Mouse (Mus musculus) layer of hippocampus, adult 18-20 months (tissue): ENCODE data around the gene Slco4a1. TPM values are rescaled to one million over a fixed set of nuclear protein-coding genes. Genes with fewer than 3 reads are reported as not detected.

Source experiments
- DNase-seq, 2 experiments: peaks; one replicate each; pipeline ENCODE4 v3.0.0; 2022; ENCODE audit warnings: low spot score in 2 of 2
- long read RNA-seq: library from polyadenylated mRNA; stranded (forward); transcript quantifications from one replicate; pipeline ENCODE4 v2.0.0, GENCODE M21; 2021
- total RNA-seq, 2 experiments: library from RNA; stranded (reverse); gene quantifications; 2 replicates each; pipeline ENCODE4 v1.2.3; 2021

The Slco4a1 gene
- 1 to 10 TPM; 1.3 to 1.8 TPM for total RNA-seq
- long read RNA-seq, partial matches to known transcripts: 0 of 2 reads
- long read RNA-seq, other reads (novel, unspliced or antisense): 0 of 2 reads

DNA sequence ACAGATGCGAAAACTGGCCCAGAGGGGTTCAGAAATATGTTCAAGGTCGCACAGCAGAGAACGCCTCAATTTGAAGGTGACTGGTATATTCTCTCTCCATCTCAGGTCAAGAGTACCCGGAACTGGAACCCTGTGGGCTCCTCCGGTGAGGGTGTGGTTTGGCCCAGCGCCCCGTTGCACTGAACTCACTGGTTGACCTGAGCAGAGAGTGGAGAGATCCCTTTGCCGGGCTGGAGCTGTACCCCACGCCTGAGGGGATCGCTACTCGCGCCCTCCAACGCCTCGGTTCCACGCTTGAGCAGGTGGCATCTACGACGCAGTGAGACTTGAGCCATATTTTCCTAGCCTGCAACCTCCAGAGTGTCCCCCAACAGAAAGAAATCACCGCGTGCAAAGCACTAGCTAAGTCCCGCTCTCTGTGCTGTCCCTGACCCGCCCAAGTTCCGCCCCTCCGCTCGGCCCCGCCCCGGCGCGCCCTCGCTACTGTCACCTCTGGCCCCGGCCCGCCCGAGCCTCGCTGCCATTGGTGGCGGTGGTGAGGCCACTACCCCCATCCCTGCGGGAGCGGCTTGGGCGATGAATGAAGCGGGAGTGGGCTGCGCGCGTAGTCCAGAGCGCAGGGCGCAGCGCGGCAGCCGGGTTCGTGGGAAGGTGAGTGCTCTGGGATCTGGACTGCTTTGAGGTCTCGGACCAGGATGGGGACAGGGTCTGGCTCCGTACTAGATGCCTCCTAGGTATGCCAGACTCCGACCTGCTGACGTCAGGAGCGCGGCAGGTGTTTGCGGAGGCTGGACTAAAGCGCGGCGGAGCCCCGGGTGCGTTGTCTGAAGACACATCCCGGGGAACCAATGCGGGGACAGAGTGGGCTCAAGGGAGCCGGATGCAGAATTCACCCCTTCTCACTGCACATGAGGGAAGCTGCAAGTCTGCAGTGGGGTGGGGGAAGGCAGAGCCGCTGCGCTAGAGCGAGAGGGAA, at the start of gene Slco4a1:
Gene Slco4a1, plus strand, starts transcription at position 523 of the 976 bp plus-strand sequence.
- peak; percentile 28 to 53 for DNase-seq

DNA sequence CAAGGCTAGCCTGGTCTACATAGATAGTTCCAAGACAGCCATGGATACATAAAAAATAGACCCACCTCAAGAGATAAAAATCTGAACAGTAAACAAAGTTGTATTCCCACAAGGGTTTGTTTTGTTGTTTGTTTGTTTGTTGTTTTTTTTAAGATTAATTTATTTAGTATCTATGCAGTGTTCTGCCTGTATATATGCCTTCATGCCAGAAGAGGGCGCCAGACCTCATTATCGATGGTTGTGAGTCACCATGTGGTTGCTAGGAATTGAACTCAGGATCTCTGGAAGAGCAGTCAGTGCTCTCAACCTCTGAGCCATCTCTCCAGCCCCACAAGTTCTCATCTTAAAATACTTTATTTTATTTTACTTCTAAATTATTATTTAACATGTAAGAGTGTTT, 47.6 kb upstream of the Slco4a1 start:
- no peak for DNase-seq

DNA sequence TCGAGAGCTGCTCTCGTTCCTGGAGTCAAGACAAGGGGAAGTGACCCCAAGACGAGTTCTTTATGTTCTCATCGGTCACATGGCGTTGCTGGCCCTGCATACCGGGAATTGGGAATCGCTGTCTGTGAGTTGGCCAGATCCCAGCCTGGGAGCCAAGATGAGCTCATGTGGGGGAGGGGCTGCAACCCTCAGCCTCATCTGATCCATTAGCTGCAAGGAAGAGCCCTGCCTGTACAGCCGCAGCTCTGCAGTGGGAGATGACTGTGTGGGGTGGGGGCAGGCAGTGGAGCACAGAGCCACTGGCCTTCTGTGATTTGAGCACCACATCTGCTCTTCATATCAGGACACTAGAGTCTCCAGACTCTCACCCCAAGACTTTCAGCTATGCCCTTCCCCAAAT, 45.6 kb upstream of the Slco4a1 start:
- no peak for DNase-seq

DNA sequence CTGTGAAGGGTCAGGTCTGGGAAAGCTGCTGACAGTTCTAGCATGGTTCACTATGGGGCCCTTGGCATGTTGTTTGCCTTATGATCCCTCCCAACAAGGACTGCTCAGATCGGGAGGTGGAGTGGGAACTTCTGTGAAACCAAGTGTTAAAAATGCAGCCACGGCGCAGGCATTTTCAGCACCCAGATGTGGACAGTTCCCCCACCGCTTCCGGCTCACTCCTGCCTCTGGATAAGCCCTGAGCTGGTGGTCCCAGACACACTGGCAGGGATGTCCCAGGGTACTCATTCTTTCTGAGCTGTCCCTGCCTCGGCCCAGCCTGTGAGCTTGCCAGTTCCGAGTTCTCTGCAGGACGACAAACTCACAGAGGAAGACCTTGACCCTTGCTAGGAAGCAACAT, 45.0 kb upstream of the Slco4a1 start:
- DNase-seq: no peak

DNA sequence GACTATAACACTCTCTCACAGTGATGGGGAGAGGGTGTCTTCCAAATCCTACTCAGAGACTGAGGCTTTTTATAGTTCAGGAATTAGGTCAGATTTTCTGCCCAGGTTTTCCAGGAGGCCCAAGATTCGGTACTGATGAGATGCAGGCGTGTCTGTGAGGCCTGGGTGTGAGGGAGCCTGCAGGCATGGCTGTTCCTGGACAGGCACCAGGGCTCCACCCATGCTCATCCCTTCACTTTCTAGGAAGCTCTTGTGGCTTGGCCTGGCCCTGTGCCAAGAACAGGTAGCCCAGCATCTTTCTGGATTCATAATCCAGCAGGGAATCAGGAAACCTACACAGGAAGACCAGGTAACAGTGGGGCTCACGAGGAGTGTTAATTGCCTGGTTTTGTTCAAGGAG, 40.4 kb upstream of the Slco4a1 start:
- no peak for DNase-seq

DNA sequence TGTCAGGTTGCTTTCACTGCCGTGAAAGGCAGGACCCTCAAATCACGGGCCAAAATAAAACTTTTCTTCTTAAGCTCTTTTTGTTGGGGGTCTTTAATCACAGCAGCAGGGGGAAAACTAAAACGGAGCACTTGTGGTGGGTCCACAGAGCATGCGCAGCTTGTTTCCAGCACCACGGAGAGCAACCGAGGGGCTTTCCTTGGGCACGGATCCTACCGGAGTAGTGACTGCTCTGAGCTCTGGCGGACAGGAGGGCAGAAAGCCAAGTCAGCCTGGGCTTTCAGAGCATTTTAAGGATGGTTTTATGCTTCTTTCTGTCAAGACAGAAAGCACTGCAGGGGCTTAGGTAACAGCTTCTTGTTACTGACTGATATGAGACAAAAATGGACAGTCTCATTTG, 38.3 kb upstream of the Slco4a1 start:
- DNase-seq: no peak

DNA sequence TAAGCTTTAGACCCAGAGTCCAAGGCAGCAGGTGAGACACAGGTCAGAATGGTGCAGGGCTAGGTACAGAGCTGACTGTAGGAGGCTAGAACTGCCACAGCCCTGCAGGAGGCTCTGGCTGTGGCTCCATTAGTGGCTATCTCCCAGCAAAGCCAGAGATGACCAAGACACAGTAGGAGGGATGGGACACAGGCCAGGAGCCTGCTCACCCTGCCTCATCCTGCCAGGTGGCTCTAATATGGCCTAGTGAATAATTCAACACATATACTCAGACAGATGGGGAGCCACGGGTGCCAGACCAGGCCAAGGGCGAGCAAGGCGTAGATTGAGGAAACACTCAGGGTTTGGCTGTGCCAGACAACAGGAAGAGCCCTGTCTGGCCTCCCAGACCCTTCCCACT, 35.4 kb upstream of the Slco4a1 start:
- DNase-seq: no peak

DNA sequence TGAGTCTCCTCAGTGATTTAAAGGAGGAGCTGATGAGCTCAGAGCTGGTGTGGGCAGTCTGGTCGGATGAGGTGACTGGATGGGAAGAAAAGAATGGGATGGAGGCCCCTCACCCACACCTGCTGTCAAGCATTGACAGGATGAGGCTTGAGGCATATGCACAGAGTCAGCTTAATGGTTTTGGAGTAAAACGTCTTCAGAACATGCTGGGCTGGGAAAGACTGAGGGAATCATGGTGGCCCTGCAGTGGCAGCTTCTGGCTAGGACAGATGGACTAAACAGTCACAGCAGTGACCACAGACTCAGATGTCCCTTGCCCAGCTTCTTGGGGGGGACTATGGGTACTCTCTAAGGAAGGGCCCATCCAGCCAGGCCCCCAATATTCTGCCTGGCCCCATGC, 30.9 kb upstream of the Slco4a1 start:
- DNase-seq: no peak

DNA sequence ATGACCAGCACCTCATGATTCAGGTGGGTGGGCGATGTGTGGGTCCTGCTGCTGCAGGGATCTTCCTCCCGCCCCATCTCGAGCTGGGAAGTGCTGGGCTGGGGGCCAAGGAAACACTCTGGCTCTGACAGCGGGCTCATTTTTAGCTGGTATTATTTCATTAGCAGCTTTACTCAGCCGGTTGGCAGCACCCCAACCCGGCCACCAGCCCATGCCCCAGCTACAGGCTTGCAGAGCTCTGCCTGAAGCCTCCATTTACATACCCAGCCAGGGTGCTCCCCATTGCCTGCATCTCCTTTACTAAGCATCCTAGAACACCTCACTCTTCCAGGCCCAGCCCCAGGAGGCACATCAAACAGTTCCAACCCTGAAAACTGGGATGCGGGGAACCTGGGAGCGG, 29.0 kb upstream of the Slco4a1 start:
- DNase-seq: peak; percentile 78 to 91

DNA sequence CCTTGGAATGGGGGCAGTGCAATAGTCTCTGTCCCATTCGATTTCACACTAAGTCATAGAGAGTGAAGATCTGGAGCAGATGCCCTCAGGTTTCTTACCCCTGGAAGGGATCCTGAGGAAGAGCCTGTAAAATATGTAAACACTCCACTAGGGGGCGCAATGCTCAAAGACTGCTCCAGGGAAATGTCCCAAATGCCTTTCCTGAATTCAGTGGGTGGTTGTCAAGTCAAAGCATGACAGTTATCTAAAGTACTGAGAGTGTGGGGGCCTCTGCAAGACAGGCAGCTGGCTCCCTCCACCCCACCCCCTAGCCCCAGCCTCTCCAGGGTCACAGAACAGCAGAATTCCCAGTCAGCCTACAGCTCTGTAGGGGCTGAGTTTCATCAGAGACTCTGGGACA, 27.7 kb upstream of the Slco4a1 start:
- peak in 1 of 2 experiments; percentile 60 for DNase-seq

DNA sequence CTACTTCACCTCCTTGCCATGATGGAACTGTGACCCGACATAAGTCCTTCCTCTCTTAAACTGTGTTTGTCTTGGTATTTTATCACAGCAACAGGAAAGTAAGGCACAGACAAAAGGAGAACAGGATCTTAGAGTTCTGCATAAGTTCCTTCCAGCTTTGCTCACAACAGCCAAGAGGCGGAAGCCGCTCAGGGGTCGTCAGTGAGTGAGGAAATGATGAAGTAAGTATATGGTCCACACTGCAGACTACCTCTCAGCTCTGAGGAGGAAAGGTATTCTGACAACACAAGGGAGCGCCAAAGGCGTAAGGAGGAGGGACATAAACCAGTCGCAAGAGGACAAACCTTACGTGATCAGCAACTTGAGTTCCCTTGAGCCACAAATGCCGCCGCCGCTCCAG, 25.4 kb upstream of the Slco4a1 start:
- DNase-seq: no peak

DNA sequence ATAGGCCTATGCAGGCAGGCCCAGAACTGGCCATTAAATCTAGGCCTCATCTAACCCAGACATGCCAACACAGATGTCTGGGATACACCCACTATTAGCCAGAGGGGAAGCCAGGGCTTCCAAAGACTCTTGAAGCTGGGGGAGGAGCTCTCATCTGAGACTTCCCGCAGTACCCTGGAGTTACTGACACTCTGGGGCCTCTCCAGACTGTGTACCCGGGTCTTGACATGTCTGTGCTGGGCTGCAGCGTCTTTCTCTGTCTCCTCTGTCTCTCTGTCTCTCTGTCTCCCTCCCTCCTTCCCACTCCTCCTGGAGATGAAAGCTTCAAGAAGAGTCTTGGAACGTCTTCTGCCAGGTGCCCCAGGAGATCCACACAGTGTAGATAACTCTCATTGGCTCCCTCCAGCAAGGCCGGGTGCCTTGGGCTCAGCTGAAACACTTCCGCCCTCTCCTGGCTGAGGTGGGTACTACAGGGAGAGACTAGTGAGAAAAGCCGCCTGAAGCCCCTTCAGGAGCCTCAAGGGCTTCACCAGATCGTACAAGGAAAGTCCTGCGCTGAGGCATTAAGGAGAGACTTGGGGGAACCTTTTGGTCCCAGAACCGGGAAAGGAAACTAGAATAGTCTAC, 23.9 kb upstream of the Slco4a1 start:
- DNase-seq: peak; percentile 60 to 87

DNA sequence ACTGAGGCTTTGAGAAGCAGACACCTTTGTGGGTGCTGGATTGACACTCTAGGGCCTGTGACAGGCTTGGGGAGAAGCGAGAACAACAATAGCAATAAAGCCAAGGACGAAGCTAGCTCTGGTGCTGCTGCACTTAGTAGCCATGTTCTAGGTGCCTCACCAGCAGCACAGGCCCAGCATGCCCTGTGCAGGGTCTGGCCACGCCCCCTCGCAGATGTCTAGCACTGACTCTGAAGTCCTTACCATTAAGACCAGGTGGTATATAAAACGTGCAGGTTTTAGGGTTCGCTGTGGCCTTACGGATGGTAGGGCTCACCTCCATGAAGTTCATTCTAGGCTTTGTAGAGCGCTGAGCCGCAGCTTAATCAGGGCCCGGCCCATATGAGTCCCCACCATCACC, 23.3 kb upstream of the Slco4a1 start:
- no peak for DNase-seq

DNA sequence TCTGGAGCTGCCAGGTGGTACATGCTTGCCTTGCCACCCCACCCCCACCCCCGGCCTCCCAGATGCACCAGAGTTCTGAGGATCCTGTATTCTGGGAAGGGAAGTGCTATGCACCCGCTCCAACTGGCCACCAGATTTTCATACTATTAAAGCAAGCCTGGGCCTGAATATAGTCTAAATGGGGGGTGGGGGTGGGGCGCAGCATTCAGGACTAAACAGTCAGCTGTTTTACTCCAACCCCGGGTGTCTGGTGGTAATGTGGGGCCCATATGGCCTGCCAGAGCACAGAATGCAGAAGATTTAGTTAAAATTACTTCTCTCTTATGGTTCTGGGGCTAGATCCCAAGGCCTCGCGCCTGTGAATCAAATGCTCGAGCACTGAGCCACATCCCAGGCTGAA, 22.7 kb upstream of the Slco4a1 start:
- peak in 1 of 2 experiments; percentile 37 for DNase-seq

DNA sequence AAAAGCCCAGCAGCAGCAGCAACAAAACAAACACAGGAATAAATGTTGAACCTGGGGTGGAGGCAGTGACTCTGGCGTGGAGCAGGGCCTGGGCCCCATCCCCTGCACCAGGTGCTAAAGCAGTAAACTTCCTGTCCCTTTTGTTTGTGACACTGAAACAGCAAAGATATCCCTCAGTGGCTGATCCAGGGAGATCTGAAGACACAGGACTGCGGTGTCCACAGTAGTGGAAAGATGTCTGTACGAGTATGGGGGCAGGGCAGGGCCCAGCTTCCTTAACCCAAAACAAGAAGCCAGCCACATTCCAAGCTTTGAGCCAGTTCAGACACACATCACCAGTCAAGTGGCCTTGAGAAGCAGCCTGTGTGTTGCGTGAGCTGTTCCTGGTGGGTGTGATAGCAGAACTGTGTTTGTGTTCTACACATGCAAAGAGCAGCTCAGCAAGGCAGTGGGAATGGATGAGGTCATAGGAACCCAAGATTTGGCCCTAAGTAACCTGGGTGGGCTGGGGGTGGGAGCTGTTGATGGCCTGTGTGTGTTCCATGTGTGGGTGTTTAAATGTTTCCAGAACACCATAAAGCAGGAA, 20.6 kb upstream of the Slco4a1 start:
- no peak for DNase-seq

DNA sequence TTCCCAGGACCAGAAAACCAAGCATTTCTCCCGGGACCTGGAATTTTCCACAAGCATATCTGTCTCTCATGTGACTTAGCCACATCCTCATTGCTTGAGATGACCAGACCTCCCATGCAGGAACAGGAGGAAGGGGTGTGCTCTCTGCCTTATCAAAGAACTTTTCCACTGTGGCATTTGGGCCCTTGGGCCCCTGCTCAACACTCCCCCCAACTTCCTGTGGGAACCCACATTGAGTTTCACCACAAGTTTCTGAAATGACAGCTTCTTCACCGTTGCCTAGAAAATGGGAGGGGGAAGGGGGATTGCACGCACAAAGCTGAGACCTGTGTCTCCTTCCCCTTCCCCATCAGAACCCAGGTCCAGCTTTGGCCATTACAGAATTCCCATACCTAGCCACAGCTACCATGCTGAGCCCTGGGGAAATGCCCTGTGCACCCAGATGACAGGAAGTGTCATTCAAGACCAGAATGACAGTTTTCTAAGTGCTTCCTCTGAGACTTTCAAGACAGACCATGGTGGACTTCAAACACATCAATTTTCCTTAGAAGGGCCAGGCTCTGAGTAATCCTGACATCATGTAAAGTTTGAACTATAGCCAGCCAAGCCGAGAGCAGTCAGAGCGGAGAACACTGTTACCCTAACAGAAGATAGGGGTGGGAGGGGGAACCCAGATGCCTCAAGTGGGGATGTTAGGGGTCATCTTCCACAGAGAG, 18.7 kb upstream of the Slco4a1 start:
- DNase-seq: no peak

DNA sequence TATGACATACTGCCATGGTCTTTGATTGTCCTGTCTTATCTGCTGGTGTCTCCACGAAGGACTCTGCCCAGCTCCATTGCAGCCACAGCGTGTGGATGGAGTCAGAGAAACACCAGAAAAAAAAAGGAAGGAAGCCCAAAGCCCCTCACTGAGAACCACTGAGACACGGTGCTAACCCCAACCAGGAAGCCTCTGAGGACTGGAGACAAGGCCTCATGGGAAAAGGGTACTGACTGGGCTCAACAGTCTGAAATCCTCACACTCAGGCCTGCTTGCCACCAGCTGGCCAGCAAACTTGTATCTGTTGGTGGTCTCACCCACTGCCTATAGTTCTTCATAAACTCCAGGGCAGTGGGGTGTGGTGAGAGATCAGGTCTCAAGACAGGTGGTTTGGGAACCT, 16.3 kb upstream of the Slco4a1 start:
- no peak for DNase-seq

DNA sequence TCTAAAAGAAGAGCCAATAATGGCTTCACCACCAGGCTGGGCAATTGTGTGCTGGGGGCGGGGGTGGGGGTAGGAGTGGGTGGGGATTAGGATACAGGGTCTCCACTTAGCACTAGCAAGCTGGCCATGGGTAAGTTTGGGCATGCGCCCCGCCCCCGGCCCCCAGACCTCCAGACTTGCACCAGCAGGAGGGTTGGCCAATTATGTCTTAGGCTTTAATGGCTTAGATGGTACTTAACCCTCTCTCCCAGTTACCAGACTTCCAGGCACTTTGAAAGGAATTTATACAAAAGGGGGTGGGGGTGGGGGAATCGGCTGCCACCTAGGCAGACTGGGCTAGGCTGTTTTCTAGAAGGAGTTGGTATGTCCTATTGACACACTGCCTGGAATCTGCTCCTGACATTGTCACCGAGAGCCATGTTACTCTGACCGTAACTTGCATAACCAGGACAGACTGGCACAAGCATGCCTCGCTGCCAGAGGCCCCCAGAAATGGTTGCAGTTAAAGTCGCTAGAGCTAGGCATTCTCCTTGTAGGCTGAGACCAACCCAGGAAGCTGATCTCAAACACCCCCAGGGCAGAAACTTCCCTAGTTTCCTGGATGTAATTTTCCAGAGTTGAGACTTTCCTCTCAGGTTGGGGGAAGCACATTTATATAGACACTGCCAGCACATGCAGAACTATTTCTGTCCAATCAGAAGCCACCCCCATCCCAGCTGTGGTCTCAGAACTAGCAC, 15.3 kb upstream of the Slco4a1 start:
- no peak for DNase-seq

DNA sequence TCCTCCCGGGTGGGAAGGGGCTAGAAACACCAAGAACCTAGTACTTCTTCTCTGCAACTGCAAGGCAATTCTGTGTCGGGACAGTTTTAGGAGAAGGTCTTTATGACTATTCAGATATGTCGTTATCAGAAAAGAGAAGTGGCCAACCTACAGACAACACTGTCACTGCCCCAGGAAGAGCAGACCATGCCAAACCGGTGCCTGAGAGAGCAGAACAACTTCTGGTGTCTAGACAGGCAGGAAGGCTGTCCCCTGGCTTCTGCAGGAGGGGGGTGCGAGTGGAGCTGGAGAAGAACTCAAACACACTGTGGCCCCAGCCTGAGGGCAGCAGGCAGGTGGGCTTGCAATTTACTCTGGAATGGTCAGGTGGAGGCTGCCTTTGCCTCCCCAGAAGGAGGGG, 14.0 kb upstream of the Slco4a1 start:
- no peak for DNase-seq

DNA sequence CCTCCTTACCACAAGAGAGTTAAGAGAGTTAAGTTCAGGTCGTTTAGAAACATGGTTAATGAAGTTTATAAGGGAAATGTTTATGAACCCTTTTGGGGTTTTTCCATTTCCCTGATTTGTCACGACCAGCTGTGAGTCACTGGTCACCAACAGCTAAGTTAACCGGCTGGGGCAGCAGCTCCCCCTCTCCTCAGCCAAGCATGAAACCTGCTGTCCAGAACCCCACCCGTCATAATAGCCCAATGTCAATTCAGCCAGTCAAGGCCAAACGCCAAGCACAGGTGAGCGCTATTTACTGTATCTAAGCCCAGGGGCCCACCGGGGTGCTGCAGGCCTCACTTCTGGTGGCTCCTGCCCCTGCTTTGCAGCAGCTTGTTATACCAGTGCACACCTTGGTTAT, 12.2 kb upstream of the Slco4a1 start:
- no peak for DNase-seq
